Mouse (Mus musculus): Measurements from ENCODE around the gene Scube1. TPM values are rescaled to one million over a fixed set of nuclear protein-coding genes. Genes with fewer than 3 reads are reported as not detected.

The Scube1 gene
- total and polyA plus RNA-seq, 3 experiments: not detected

- Histone ChIP-seq H3K4me3 (replicated peaks in 1 of 3; ENCODE audit: low read depth in 2 of 3, low read length in 2 of 3, poor library complexity in 1 of 3) (no peak overlapping the region), H3K27ac (ENCODE audit: insufficient read depth, low read depth) (no peak overlapping the region), H3K27me3 (replicated peaks) (peaks cover 76% of the 10 kb centered on the region), H3K4me1 (ENCODE audit: control insufficient read depth in 1 of 2, insufficient read depth in 2 of 2) (no peaks in the 10 kb centered on the region), H3K79me2 (replicated peaks; ENCODE audit: control insufficient read depth, extremely low read depth, insufficient read depth, poor library complexity, severe bottlenecking) (no peaks in the 10 kb centered on the region), H3K4me2 (ENCODE audit: insufficient read depth, low read depth, poor library complexity, severe bottlenecking) (no peak overlapping the region), H3K9ac (ENCODE audit: insufficient read depth, low read depth) (no peak overlapping the region), H3K9me3 (replicated peaks; ENCODE audit: low read length) (no peaks in the 10 kb centered on the region), H3K36me3 (replicated peaks in 1 of 2; ENCODE audit: control insufficient read depth in 1 of 2, insufficient read depth in 1 of 2, low read length in 1 of 2) (no peaks in the 10 kb centered on the region)
- no peak for DNase-seq (ENCODE audit: extremely low read depth)
- dilution Hi-C loops (cut with MboI; ENCODE audit: extremely low pct_ligation_motif_present, extremely low pct_unique_long_range_greater_than_20kb, low sequenced_read_pairs): no loop called here
- in situ Hi-C loops (cut with MboI; ENCODE audit: low pct_ligation_motif_present, low pct_unique_long_range_greater_than_20kb, low sequenced_read_pairs): no loop called here
- no peak for TF ChIP-seq ZMIZ1 (IDR thresholded peaks at IDR 0.05; ENCODE audit: low read depth, low read length)
- TF ChIP-seq POLR2AphosphoS2 (IDR thresholded peaks at IDR 0.05; ENCODE audit: low read depth, low read length): no peak
- TF ChIP-seq UBTF (IDR thresholded peaks at IDR 0.05; ENCODE audit: low read depth, low read length): no peak
- no peak for TF ChIP-seq CHD1 (IDR thresholded peaks at IDR 0.05; ENCODE audit: low read depth, low read length)
- TF ChIP-seq BHLHE40 (IDR thresholded peaks at IDR 0.05; ENCODE audit: low read depth, low read length): no peak
Observed at GRCm38 (mm10) chr15:83761512-83761911, 36.7 kb upstream of the Scube1 start.

- Histone ChIP-seq H3K9ac (ENCODE audit: insufficient read depth, low read depth) (no peak overlapping the region), H3K27ac (ENCODE audit: insufficient read depth, low read depth) (no peak overlapping the region), H3K9me3 (replicated peaks; ENCODE audit: low read length) (no peaks in the 10 kb centered on the region), H3K4me1 (ENCODE audit: control insufficient read depth in 1 of 2, insufficient read depth in 2 of 2) (no peaks in the 10 kb centered on the region), H3K4me2 (ENCODE audit: insufficient read depth, low read depth, poor library complexity, severe bottlenecking) (no peak overlapping the region), H3K27me3 (replicated peaks) (peaks cover 72% of the 10 kb centered on the region), H3K79me2 (replicated peaks; ENCODE audit: control insufficient read depth, extremely low read depth, insufficient read depth, poor library complexity, severe bottlenecking) (no peaks in the 10 kb centered on the region), H3K4me3 (replicated peaks in 1 of 3; ENCODE audit: low read depth in 2 of 3, low read length in 2 of 3, poor library complexity in 1 of 3) (no peak overlapping the region), H3K36me3 (replicated peaks in 1 of 2; ENCODE audit: control insufficient read depth in 1 of 2, insufficient read depth in 1 of 2, low read length in 1 of 2) (no peaks in the 10 kb centered on the region)
- DNase-seq (ENCODE audit: extremely low read depth): peak; percentile 29
- TF ChIP-seq SIN3A (IDR thresholded peaks at IDR 0.05; ENCODE audit: low read length): no peak
- TF ChIP-seq JUND (conservative IDR thresholded peaks at IDR 0.05; ENCODE audit: low read depth, low read length): no peak
- TF ChIP-seq CTCF (conservative IDR thresholded peaks at IDR 0.05 in 1 of 2, IDR thresholded peaks at IDR 0.05 in 1 of 2; ENCODE audit: low read depth in 2 of 2, low read length in 2 of 2): peak; percentile 65 to 71
- no peak for TF ChIP-seq PAX5 (IDR thresholded peaks at IDR 0.05; ENCODE audit: low read length)
- TF ChIP-seq JUN (IDR thresholded peaks at IDR 0.05; ENCODE audit: insufficient read depth, low read depth, low read length): no peak
- TF ChIP-seq HCFC1 (IDR thresholded peaks at IDR 0.05; ENCODE audit: low read depth, low read length): no peak
- TF ChIP-seq MEF2A (IDR thresholded peaks at IDR 0.05; ENCODE audit: borderline replicate concordance, low read depth, low read length): no peak
- TF ChIP-seq RAD21 (IDR thresholded peaks at IDR 0.05; ENCODE audit: low read depth, low read length): peak; percentile 33
- TF ChIP-seq ZMIZ1 (IDR thresholded peaks at IDR 0.05; ENCODE audit: low read depth, low read length): no peak
- TF ChIP-seq POLR2A (IDR thresholded peaks at IDR 0.05; ENCODE audit: low read depth, low read length): no peak
- TF ChIP-seq SMC3 (IDR thresholded peaks at IDR 0.05; ENCODE audit: low read depth, low read length): peak; percentile 61
- TF ChIP-seq CHD2 (IDR thresholded peaks at IDR 0.05; ENCODE audit: low read length): no peak
- TF ChIP-seq CHD1 (IDR thresholded peaks at IDR 0.05; ENCODE audit: low read depth, low read length): no peak
- in situ Hi-C loops (cut with MboI; ENCODE audit: low pct_ligation_motif_present, low pct_unique_long_range_greater_than_20kb, low sequenced_read_pairs) (no loop called here), dilution Hi-C loops (cut with MboI; ENCODE audit: extremely low pct_ligation_motif_present, extremely low pct_unique_long_range_greater_than_20kb, low sequenced_read_pairs) (no loop called here)
Observed at GRCm38 (mm10) chr15:83760683-83761082, 35.9 kb upstream of the Scube1 start.

All from CH12.LX (cell line).